Mouse (Mus musculus): ENCODE data around the gene Fgfr2.

GRCm38 (mm10) chr7:130492026-130492425, 2631.1 kb downstream of the Fgfr2 start:
- no peak for TF ChIP-seq CTCF (conservative IDR thresholded peaks at IDR 0.05; ENCODE audit: low read length)
- no peak for TF ChIP-seq POU5F1 (IDR thresholded peaks at IDR 0.05; ENCODE audit: borderline replicate concordance, low read length)

Data from E14TG2a.4 (cell line).